Mouse (Mus musculus): ENCODE results near the gene Sirt7. TPM values are rescaled to one million over a fixed set of nuclear protein-coding genes. Genes with fewer than 3 reads are reported as not detected.

The Sirt7 gene
- polyA plus RNA-seq, 1 experiment: not detected

DNA sequence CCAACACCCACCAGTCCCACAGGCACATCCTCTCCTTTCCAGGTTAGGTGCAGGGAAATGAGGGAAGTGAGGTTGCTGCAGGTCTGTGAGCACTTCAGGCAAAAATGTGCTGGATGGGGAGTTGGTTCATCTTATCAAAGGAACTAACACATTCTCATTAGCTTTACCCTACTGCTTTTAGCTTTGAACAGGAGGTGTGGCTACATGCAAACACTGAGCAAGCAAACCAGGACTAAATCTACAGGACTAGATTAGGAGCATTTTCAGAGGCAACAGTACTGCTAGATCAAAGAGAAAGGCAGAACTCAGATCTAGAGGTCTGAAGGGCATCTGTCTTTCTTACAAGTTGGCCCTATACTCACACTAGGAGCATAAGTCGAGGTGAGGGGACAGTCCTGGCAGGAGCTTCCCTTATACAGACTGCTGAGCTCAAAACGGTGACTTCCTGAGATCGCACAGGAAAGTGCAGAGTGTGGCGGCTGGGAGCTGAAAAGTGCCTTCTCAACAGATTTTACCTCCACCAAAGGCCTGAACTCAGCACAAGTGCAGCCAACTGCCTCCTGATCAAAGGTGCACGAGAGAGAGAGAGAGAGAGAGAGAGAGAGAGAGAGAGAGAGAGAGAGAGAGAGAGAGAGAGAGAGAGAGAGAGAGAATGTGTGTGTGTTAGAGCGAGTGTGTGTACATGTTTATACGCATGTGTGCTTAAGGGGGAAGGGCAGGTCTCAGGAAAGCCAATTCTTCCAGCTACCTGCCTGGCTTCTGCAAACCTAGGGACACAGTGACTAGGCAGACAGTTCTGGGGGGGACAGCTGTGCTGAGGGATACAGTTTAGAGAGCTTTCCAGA is 6.1 kb upstream of the Sirt7 start:
- no peak for TF ChIP-seq CTCF (IDR thresholded peaks at IDR 0.05; ENCODE audit: insufficient read depth, low read depth, low read length)
- TF ChIP-seq POLR2A (IDR thresholded peaks at IDR 0.05; ENCODE audit: insufficient read depth, low read depth, low read length): no peak
- H3K27ac ChIP-seq (ENCODE audit: insufficient read depth, low read depth, low read length): no peak overlapping the region

GRCm38 (mm10) chr11:120630401-120630871 is 5.4 kb upstream of the Sirt7 start:
- WGBS: 40% methylated on average over 5 of the region's 5 CpGs
- Histone ChIP-seq H3K27ac (ENCODE audit: insufficient read depth, low read depth, low read length) (peak overlapping the region; percentile 48), H3K4me3 (ENCODE audit: insufficient read depth, low read depth, low read length) (no peak overlapping the region), H3K4me1 (ENCODE audit: control insufficient read depth, insufficient read depth, low read length) (peaks cover 44% of the 10 kb centered on the region)
- no peak for TF ChIP-seq POLR2A (IDR thresholded peaks at IDR 0.05; ENCODE audit: insufficient read depth, low read depth, low read length)

More for the DNA sequence above, 6.1 kb upstream of the Sirt7 start:
- peaks cover 44% of the 10 kb centered on the region for H3K4me1 ChIP-seq (ENCODE audit: control insufficient read depth, insufficient read depth, low read length)
- WGBS: 39% methylated on average over 7 of the region's 7 CpGs
- no peak overlapping the region for H3K4me3 ChIP-seq (ENCODE audit: insufficient read depth, low read depth, low read length)

DNA sequence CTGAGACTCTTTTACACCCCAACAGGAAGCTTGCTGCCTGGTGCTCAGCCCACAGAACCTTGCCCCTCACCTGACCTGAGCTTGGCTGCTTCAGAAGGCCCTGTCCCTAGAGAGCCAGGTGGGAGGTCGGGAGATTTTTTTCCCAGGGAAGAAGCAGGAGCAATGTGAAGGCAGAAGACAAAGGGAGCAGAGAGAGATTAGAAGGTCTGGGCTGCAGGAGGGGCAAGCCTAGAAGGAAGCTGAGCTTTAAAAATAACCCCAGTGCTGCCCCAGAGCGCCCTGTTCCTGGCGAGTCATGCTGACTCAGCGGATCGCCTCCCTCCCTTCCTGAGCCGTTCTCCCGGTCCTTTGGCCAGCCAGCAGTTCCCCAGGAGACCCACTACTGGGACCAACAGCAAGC is 4.9 kb upstream of the Sirt7 start:
- Histone ChIP-seq H3K4me3 (ENCODE audit: insufficient read depth, low read depth, low read length) (no peak overlapping the region), H3K4me1 (ENCODE audit: control insufficient read depth, insufficient read depth, low read length) (peaks cover 48% of the 10 kb centered on the region), H3K27ac (ENCODE audit: insufficient read depth, low read depth, low read length) (peak overlapping the region; percentile 48)
- 22% methylated on average over 7 of the region's 7 CpGs for WGBS
- TF ChIP-seq POLR2A (IDR thresholded peaks at IDR 0.05; ENCODE audit: insufficient read depth, low read depth, low read length) (no peak), CTCF (IDR thresholded peaks at IDR 0.05; ENCODE audit: insufficient read depth, low read depth, low read length) (no peak)

DNA sequence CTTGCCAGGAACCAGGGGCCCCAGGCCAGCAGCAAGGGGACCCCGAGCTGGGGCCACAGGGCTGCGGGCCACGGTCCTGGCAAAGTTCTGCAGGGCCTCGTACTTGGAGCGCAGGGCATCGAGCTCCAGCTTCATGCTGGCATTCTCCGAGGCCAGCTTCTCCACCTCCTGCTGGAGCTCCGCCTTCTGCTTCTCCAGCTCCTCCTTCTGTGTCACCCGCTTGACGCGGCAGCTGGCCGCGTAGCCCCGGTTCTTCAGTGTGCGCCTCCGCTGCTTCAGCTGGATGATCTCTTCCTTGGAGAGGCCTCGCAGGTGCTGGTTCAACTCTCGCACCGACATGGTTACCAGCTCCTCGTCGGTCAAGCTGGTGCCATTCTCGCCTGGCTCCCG is 4.3 kb upstream of the Sirt7 start:
- 67% methylated on average over 23 of the region's 23 CpGs for WGBS
- H3K4me1 ChIP-seq (ENCODE audit: control insufficient read depth, insufficient read depth, low read length): peaks cover 48% of the 10 kb centered on the region
- no peak overlapping the region for H3K4me3 ChIP-seq (ENCODE audit: insufficient read depth, low read depth, low read length)
- H3K27ac ChIP-seq (ENCODE audit: insufficient read depth, low read depth, low read length): no peak overlapping the region
- TF ChIP-seq CTCF (IDR thresholded peaks at IDR 0.05; ENCODE audit: insufficient read depth, low read depth, low read length): no peak
- TF ChIP-seq POLR2A (IDR thresholded peaks at IDR 0.05; ENCODE audit: insufficient read depth, low read depth, low read length): no peak

DNA sequence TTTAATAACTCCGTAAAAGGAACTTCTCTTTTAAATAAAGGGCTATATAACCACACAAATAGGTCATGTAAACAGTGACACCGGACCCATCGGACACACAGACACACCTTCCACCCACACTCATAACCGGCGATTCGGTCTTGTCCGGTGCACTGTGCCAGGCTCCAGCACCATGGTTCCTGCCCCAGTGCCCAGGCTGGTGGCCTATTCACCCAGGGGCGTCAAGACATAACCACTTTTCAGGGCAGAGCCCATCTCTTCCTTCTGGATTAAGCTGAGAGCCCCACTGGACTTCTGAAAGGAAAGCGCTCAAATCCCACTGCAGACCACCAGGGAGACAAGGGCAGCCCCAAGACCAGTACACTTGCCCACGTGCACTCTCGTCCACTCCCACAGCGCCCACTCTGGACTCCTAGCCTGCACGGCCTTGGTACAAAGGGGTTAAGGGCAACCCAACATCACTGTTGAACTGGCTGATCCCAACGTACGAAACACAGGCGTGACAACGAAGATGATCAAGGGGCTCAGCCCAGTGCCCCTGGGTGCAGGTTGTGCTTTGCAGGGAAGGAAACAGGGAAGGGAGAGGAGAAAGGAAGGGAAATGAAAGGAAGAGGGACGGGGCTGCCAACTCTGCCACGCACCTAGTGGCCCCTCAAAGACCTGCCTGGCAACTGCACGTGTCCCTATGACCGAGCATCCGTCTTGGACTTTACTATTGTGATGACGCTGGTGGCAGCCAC is 3.7 kb upstream of the Sirt7 start:
- peaks cover 44% of the 10 kb centered on the region for H3K4me1 ChIP-seq (ENCODE audit: control insufficient read depth, insufficient read depth, low read length)
- H3K4me3 ChIP-seq (ENCODE audit: insufficient read depth, low read depth, low read length): no peak overlapping the region
- 91% methylated on average over 23 of the region's 23 CpGs for WGBS
- H3K27ac ChIP-seq (ENCODE audit: insufficient read depth, low read depth, low read length): no peak overlapping the region
- TF ChIP-seq POLR2A (IDR thresholded peaks at IDR 0.05; ENCODE audit: insufficient read depth, low read depth, low read length) (no peak), CTCF (IDR thresholded peaks at IDR 0.05; ENCODE audit: insufficient read depth, low read depth, low read length) (no peak)

DNA sequence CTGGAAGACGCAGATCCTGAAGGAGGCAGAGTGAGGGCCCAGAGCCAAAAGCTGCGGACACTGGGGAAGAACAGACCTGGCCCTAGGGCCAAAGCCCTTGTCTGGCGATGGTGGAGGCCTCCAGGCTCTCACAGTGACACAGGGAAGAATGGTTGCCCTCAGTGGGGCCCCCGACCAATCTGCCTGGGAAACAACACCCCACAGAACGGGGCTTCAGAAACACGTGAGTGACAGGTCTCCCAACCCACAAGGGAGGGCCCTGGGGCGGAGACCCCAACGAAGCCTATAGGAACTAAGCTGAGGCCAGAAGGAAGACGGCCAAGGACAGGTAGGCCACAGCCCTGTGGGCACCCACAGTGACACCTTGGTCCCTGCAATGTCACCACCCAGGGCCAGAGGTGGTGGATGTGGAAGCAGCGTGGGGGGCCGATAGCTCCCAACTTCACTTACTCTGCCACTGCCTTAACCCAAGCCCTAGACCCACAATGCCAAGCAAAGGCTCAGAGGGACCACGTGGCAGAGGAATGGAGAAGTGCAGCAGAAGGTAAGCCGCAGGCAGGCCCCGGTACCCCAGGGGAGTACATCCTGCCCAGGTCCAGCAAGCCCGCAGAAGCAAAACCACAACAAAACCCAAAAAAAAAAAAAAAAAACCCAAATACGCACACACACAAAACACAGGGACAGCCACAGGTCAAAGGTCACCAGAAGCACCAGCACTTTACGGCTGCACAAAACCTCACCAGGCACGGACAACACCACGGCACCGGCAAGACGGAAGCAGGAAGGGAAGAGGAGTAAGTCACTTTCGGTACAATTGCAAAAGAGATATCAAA is 2.6 kb upstream of the Sirt7 start:
- H3K4me1 ChIP-seq (ENCODE audit: control insufficient read depth, insufficient read depth, low read length): peaks cover 44% of the 10 kb centered on the region
- H3K27ac ChIP-seq (ENCODE audit: insufficient read depth, low read depth, low read length): no peak overlapping the region
- no peak for TF ChIP-seq CTCF (IDR thresholded peaks at IDR 0.05; ENCODE audit: insufficient read depth, low read depth, low read length)
- no peak for TF ChIP-seq POLR2A (IDR thresholded peaks at IDR 0.05; ENCODE audit: insufficient read depth, low read depth, low read length)
- 83% methylated on average over 22 of the region's 22 CpGs for WGBS
- H3K4me3 ChIP-seq (ENCODE audit: insufficient read depth, low read depth, low read length): no peak overlapping the region

DNA sequence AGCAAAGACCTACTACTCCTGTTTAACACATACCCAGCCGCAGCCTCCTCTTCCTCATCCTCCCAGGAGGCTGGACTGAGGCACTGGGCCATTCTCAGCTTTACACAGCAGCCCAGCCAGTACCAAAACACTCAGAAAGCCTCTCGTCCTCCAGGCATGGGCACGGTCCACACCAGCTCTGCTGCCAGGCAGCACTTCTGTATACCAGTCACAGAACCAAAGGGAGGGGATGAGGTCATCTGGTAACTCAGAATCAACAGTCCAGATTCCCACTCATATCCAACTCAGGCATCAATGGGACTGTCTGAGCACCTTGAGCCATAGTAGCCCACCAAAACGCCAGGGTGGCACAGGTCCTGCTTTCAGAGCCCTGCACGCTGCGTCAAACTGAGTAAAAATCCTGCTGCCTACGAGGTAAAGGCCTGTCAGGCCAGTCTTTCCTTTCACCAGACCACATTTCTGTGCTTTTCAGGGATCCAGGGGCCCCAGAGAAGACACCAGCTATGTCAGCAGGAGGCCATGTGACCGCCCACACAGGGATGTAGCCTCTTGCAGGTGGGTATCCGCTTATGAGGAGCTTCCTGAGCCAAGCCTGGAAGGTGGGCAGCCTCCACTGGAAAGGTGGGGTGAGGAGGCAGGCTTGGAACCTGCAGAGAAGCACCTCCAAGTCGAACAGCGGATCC is 1.9 kb upstream of the Sirt7 start:
- H3K27ac ChIP-seq (ENCODE audit: insufficient read depth, low read depth, low read length): no peak overlapping the region
- H3K4me1 ChIP-seq (ENCODE audit: control insufficient read depth, insufficient read depth, low read length): peaks cover 42% of the 10 kb centered on the region
- no peak overlapping the region for H3K4me3 ChIP-seq (ENCODE audit: insufficient read depth, low read depth, low read length)
- TF ChIP-seq POLR2A (IDR thresholded peaks at IDR 0.05; ENCODE audit: insufficient read depth, low read depth, low read length): no peak
- 83% methylated on average over 11 of the region's 11 CpGs for WGBS

DNA sequence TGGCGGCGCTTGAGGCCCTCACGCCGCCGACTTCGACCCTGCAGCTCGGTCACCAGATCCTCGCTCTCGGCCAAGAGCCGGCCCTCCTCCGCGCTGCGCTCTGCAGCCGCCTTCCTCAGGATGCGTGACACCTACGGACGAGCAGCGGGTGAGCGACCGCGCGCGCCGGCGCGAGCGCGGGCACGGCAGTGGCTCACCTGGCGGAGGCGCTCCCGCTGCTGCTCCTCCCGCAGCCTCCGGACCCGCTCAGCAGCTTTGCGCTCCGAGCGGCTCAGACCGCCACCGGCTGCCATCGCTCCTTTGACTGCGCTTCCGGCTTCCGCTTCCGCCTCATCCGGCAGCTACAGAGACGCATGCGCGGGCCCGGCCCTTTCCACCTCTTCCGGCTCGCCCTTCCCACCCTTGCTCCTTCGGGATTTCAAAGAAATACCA is 344 bp downstream of the Sirt7 start:
- peak overlapping the region; percentile 90 for H3K4me3 ChIP-seq (ENCODE audit: insufficient read depth, low read depth, low read length)
- peaks cover 23% of the 10 kb centered on the region for H3K4me1 ChIP-seq (ENCODE audit: control insufficient read depth, insufficient read depth, low read length)
- H3K27ac ChIP-seq (ENCODE audit: insufficient read depth, low read depth, low read length): no peak overlapping the region
- no peak for TF ChIP-seq CTCF (IDR thresholded peaks at IDR 0.05; ENCODE audit: insufficient read depth, low read depth, low read length)
- TF ChIP-seq POLR2A (IDR thresholded peaks at IDR 0.05; ENCODE audit: insufficient read depth, low read depth, low read length): peak; percentile 70
- under 1% methylated on average over 53 of the region's 53 CpGs for WGBS
